Mouse (Mus musculus) G1E (cell line): ENCODE measurements around the gene Pik3r4. TPM values are rescaled to one million over a fixed set of nuclear protein-coding genes. Genes with fewer than 3 reads are reported as not detected.

Source experiments
- ATAC-seq: 2 replicates; pipeline ENCODE4 v1.8.0; 2016; ENCODE audit warnings: mild to moderate bottlenecking; ENCODE audit not compliant: insufficient number of reproducible peaks, poor library complexity, low FRiP score, severe bottlenecking; ENCODE audit errors: extremely low read depth
- DNase-seq: peaks from one replicate; pipeline ENCODE4 v3.0.0; 2012; ENCODE audit warnings: low spot score
- H3K27me3 ChIP-seq: 2 replicates; pipeline ENCODE4 v1.6.1; 2012; ENCODE audit warnings: mild to moderate bottlenecking, low read length, inconsistent platforms; ENCODE audit not compliant: insufficient read depth
- H3K36me3 ChIP-seq: replicated peaks from 2 replicates; pipeline ENCODE3; 2012; ENCODE audit warnings: mild to moderate bottlenecking, inconsistent platforms
- H3K4me1 ChIP-seq: 2 replicates; pipeline ENCODE4 v1.6.1; 2012; ENCODE audit warnings: low read depth, low read length, inconsistent platforms, mixed read lengths; ENCODE audit not compliant: insufficient read depth
- H3K4me3 ChIP-seq: 2 replicates; pipeline ENCODE4 v1.5.1; 2012; ENCODE audit warnings: low read depth, mild to moderate bottlenecking, inconsistent platforms, low read length, moderate library complexity, mixed read lengths
- H3K9me3 ChIP-seq: replicated peaks from 2 replicates; pipeline ENCODE4 v1.6.1; 2012; ENCODE audit warnings: inconsistent platforms
- CTCF ChIP-seq: IDR thresholded peaks from 2 replicates; pipeline ENCODE4 v1.5.1; 2012; ENCODE audit warnings: low read depth, low read length, inconsistent platforms, mixed read lengths
- GATA1 ChIP-seq: IDR thresholded peaks from 2 replicates; pipeline ENCODE4 v1.6.1; 2012; ENCODE audit warnings: borderline replicate concordance, low read length, inconsistent platforms, mixed read lengths
- GATA2 ChIP-seq: IDR thresholded peaks from 2 replicates; pipeline ENCODE4 v1.6.1; 2012; ENCODE audit warnings: low read depth, low read length, inconsistent platforms, borderline replicate concordance
- POLR2AphosphoS5 ChIP-seq: IDR thresholded peaks from 2 replicates; pipeline ENCODE4 v1.6.1; 2012; ENCODE audit warnings: low read depth, low read length, inconsistent platforms; ENCODE audit not compliant: insufficient replicate concordance
- TAL1 ChIP-seq: conservative IDR thresholded peaks from 2 replicates; pipeline ENCODE4 v1.6.1; 2012; ENCODE audit warnings: low read depth, low read length, inconsistent platforms, mixed read lengths
- polyA plus RNA-seq: library from polyadenylated mRNA; stranded (reverse); fragments of >175 nt; gene quantifications from 2 replicates; pipeline ENCODE4 v1.2.3, GENCODE M21; 2012
- total RNA-seq, 2 experiments: library from RNA; stranded (forward) in 1 of 2; stranded (reverse) in 1 of 2; fragments of 200-1000 nt in 1 of 2; fragments of >200 nt in 1 of 2; fragmentation: Nextera tagmentation in 1 of 2; gene quantifications; 2 replicates each; pipeline ENCODE4 v1.2.3; 2014 to 2017

Gene Pik3r4
- total and polyA plus RNA-seq, 3 experiments, result 6.9 to 33.7 (median 33.4) TPM

DNA sequence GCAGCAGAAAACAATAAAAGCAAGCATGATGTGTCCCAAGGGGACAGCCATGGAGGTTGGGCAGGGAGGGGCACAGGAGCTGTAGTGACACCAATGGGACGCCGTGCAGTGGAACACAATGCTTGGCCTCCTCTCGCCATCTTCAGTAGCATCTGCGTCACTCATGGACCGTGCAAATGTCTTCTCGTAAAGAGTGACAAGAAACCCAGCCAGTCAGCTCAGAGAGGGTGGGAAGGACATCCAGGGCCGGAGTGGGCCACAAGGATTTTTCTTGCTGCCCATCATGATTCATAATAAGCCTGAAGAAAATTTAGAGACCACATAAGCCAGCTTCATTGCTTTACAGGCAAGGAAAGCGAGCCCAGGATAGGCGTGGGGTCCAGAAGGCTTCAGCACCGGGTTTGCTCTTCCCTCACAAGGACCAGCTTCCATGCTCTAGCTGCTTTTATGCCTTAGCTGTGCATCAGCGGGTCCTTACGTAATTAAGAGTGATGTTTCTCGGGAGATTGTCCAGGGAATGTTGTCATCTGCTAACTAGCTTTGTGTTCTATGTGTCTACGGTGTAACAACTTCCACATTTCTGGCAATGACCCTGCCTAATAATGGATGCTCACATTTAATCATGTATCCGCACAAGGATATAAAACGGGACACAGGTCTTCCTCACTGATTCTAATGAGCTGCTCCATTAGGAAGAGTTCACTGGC, 61.6 kb downstream of the Pik3r4 start:
- peaks cover 4% of the 10 kb centered on the region for H3K9me3 ChIP-seq
- H3K4me3 ChIP-seq, result no peak overlapping the region
- ATAC-seq (no peak), DNase-seq (no peak)
- H3K36me3 ChIP-seq, result no peaks in the 10 kb centered on the region
- no peaks in the 10 kb centered on the region for H3K27me3 ChIP-seq
- H3K4me1 ChIP-seq, result no peaks in the 10 kb centered on the region
- TF ChIP-seq POLR2AphosphoS5, result no peak
- no peak for TF ChIP-seq TAL1
- TF ChIP-seq GATA2, result no peak
- TF ChIP-seq CTCF, result no peak
- no peak for TF ChIP-seq GATA1

GRCm38 (mm10) chr9:105705011-105705410, 62.2 kb downstream of the Pik3r4 start:
- Histone ChIP-seq H3K4me1 (no peaks in the 10 kb centered on the region), H3K4me3 (no peak overlapping the region), H3K9me3 (peaks cover 4% of the 10 kb centered on the region), H3K36me3 (no peaks in the 10 kb centered on the region), H3K27me3 (no peaks in the 10 kb centered on the region)
- TF ChIP-seq TAL1 (no peak), POLR2AphosphoS5 (no peak), GATA1 (no peak), CTCF (no peak), GATA2 (no peak)
- ATAC-seq (no peak), DNase-seq (no peak)

- no peak for TF ChIP-seq POLR2AphosphoS5
- TF ChIP-seq GATA1, result no peak
- no peak for TF ChIP-seq GATA2
- no peak for TF ChIP-seq TAL1
- TF ChIP-seq CTCF, result no peak
- Histone ChIP-seq H3K36me3 (no peaks in the 10 kb centered on the region), H3K4me3 (no peak overlapping the region), H3K9me3 (no peaks in the 10 kb centered on the region), H3K27me3 (no peaks in the 10 kb centered on the region), H3K4me1 (no peaks in the 10 kb centered on the region)
- DNase-seq (no peak), ATAC-seq (no peak)
Observed at GRCm38 (mm10) chr9:105712049-105712448, 69.3 kb downstream of the Pik3r4 start.

GRCm38 (mm10) chr9:105719367-105719766, 76.6 kb downstream of the Pik3r4 start:
- ATAC-seq, result no peak
- Histone ChIP-seq H3K4me1 (no peaks in the 10 kb centered on the region), H3K36me3 (no peaks in the 10 kb centered on the region), H3K9me3 (no peaks in the 10 kb centered on the region), H3K27me3 (no peaks in the 10 kb centered on the region), H3K4me3 (no peak overlapping the region)
- no peak for DNase-seq
- no peak for TF ChIP-seq TAL1
- TF ChIP-seq CTCF, result no peak
- TF ChIP-seq GATA2, result no peak
- no peak for TF ChIP-seq POLR2AphosphoS5
- TF ChIP-seq GATA1, result no peak

DNA sequence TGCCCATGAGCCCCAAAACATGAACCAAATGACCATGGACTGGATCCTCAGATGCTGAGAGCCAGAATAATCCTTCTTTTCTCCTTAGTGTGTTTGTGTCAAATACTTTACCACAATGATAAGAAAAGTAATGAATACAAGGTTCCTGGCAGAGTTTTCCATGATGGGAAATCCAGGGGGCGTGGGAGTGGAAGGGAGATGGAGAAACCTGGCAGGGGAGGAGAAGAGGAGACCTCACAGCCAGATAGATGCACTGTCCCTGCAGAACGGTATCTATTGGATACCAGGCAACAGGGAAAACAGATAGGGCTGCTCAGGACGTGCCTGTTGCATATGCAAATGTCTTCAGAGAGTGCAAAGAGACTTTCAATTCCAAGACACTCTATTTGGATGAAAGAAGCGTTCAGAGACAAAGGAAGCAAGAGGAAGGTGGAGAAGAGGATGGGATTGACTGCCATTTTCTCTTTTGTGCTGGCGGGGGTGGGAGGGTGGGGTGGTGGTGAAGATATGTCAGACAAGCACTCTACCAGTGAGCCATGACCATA, 77.1 kb downstream of the Pik3r4 start:
- DNase-seq (no peak), ATAC-seq (no peak)
- TF ChIP-seq GATA1 (no peak), POLR2AphosphoS5 (no peak), TAL1 (no peak), GATA2 (no peak), CTCF (no peak)

DNA sequence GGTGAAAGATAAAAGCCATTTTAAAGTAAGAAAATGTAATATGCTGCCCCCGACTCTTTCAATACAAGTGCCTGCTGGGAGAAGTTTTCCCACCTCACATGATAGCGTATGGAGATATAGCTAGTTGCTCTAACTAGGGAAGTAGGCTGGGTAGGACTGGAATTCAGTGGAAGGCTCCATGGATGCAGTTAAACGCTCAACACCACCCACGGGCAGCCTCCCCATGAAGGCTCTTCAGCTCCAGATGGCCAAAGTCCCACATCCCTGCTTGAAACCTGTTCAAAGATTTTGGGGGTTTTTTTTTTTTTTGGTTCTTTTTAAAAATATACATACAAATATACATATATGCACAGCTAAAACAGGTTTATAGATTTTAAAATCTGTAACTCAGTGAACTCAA, 77.7 kb downstream of the Pik3r4 start:
- no peak for DNase-seq
- Histone ChIP-seq H3K9me3 (no peaks in the 10 kb centered on the region), H3K4me3 (no peak overlapping the region), H3K27me3 (no peaks in the 10 kb centered on the region), H3K36me3 (no peaks in the 10 kb centered on the region), H3K4me1 (no peaks in the 10 kb centered on the region)
- TF ChIP-seq GATA1, result no peak
- TF ChIP-seq POLR2AphosphoS5, result no peak
- no peak for TF ChIP-seq CTCF
- TF ChIP-seq TAL1, result no peak
- TF ChIP-seq GATA2, result no peak
- no peak for ATAC-seq

More for the DNA sequence above, 77.1 kb downstream of the Pik3r4 start:
- H3K9me3 ChIP-seq, result no peaks in the 10 kb centered on the region
- no peaks in the 10 kb centered on the region for H3K27me3 ChIP-seq
- H3K4me3 ChIP-seq, result no peak overlapping the region
- no peaks in the 10 kb centered on the region for H3K4me1 ChIP-seq
- no peaks in the 10 kb centered on the region for H3K36me3 ChIP-seq
